Mouse (Mus musculus) ES-E14 (cell line): ENCODE results near the gene Il10rb. TPM values are rescaled to one million over a fixed set of nuclear protein-coding genes. Genes with fewer than 3 reads are reported as not detected.

Experiments used
- DNase-seq: peaks from one replicate; pipeline ENCODE4 v3.0.0-alpha.2; 2013; ENCODE audit warnings: low read depth, low spot score
- H3K27ac ChIP-seq: 2 replicates; pipeline ENCODE4 v1.5.1; 2012; ENCODE audit warnings: low read depth, mild to moderate bottlenecking, low read length, moderate library complexity, mixed read lengths; ENCODE audit not compliant: poor library complexity, insufficient read depth, severe bottlenecking
- H3K36me3 ChIP-seq: 2 replicates; pipeline ENCODE4 v1.6.1; 2012; ENCODE audit warnings: mild to moderate bottlenecking, low read length, moderate library complexity, mixed read lengths; ENCODE audit not compliant: control insufficient read depth, poor library complexity, insufficient read depth, severe bottlenecking
- H3K4me1 ChIP-seq, 2 experiments: fragments of 150-350 bp in 1 of 2; sonication (generic) in 1 of 2; 2 replicates each; pipeline ENCODE4 v1.6.1; 2012; ENCODE audit warnings: low read length in 2 of 2, mild to moderate bottlenecking in 1 of 2, mixed read lengths in 1 of 2; ENCODE audit not compliant: control insufficient read depth in 2 of 2, insufficient read depth in 2 of 2, poor library complexity in 1 of 2
- H3K4me3 ChIP-seq, 2 experiments: fragments of 150-350 bp in 1 of 2; sonication (generic) in 1 of 2; 2 replicates each; pipeline ENCODE4 v1.5.1; 2012; ENCODE audit warnings: low read length in 2 of 2, low read depth in 1 of 2, mild to moderate bottlenecking in 1 of 2, mixed read lengths in 1 of 2; ENCODE audit not compliant: insufficient read depth in 1 of 2, poor library complexity in 1 of 2, severe bottlenecking in 1 of 2
- H3K9ac ChIP-seq: 2 replicates; pipeline ENCODE4 v1.6.1; 2012; ENCODE audit warnings: low read depth, mild to moderate bottlenecking, low read length, mixed read lengths; ENCODE audit not compliant: poor library complexity, insufficient read depth, severe bottlenecking
- H3K9me3 ChIP-seq: fragments of 150-350 bp; sonication (generic); 2 replicates; pipeline ENCODE4 v1.6.1; 2012; ENCODE audit warnings: low read depth, mild to moderate bottlenecking, low read length; ENCODE audit not compliant: control insufficient read depth, insufficient read depth
- CHD2 ChIP-seq: IDR thresholded peaks from 2 replicates; pipeline ENCODE4 v1.6.1; 2014; ENCODE audit warnings: mild to moderate bottlenecking, low read depth, low read length, inconsistent platforms
- HCFC1 ChIP-seq: IDR thresholded peaks from 2 replicates; pipeline ENCODE4 v1.6.1; 2012; ENCODE audit warnings: low read length, inconsistent platforms, borderline replicate concordance; ENCODE audit not compliant: insufficient read depth
- MAFK ChIP-seq: IDR thresholded peaks from 2 replicates; pipeline ENCODE4 v1.6.1; 2014; ENCODE audit warnings: mild to moderate bottlenecking, low read depth, low read length, inconsistent platforms; ENCODE audit not compliant: insufficient read depth
- ZC3H11A ChIP-seq: IDR thresholded peaks from 2 replicates; pipeline ENCODE4 v1.6.1; 2012; ENCODE audit warnings: low read depth, mild to moderate bottlenecking, inconsistent platforms, low read length, borderline replicate concordance
- ZNF384 ChIP-seq: IDR thresholded peaks from 2 replicates; pipeline ENCODE4 v1.6.1; 2012; ENCODE audit warnings: low read depth, low read length, inconsistent platforms
- in situ Hi-C, 2 experiments: fragments of 600-800 bp; cut with MboI; formaldehyde crosslinking; loops; one replicate each; pipeline ENCODE4 v1.15.1; 2025; ENCODE audit warnings: low sequenced_read_pairs in 2 of 2, inconsistent platforms in 1 of 2; ENCODE audit not compliant: unreplicated experiment in 2 of 2
- total RNA-seq: library from RNA; depleted of rRNA; stranded (reverse); fragments of 300-350 nt; gene quantifications from 2 replicates; pipeline ENCODE4 v1.2.3, GENCODE M21; 2012

Il10rb gene
- total RNA-seq, 1 experiment: 3.4 TPM

DNA sequence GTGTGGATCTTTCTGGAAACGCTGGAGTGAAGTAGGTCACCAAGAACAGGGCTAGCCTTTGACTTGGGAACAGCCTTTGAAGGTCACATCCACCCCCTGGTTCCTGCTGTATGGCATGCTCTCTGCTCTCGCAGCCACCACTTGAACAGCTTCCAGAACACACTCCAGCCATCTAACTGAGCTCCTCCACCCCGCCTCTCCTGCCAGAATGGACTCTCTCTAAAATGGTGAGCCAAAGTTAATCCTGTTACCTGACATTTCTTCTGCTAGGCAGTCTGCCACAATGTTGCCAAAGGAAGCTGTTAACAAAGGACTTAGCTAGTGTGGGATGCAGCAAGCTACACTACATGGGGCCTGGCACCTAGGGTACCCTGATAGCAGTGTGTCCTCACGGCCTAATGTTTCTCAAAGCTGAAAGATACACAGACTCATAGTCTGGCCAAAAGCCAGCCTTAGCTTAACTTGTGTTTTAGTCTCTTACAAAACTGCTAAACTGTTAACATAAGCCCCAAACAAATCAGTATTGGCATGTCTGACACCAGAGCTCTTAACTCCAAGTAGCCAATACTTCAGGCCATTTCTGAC is 11.0 kb upstream of the Il10rb start:
- Histone ChIP-seq H3K4me1 (no peaks in the 10 kb centered on the region), H3K9ac (no peak overlapping the region), H3K27ac (no peak overlapping the region), H3K4me3 (no peak overlapping the region), H3K36me3 (no peaks in the 10 kb centered on the region; the same call in 1 of the 2 replicates), H3K9me3 (no peaks in the 10 kb centered on the region)
- no peak for TF ChIP-seq HCFC1
- TF ChIP-seq ZC3H11A: no peak
- TF ChIP-seq MAFK: no peak
- TF ChIP-seq CHD2: no peak
- no peak for TF ChIP-seq ZNF384
- in situ Hi-C loops: no loop called here
- DNase-seq: no peak

DNA sequence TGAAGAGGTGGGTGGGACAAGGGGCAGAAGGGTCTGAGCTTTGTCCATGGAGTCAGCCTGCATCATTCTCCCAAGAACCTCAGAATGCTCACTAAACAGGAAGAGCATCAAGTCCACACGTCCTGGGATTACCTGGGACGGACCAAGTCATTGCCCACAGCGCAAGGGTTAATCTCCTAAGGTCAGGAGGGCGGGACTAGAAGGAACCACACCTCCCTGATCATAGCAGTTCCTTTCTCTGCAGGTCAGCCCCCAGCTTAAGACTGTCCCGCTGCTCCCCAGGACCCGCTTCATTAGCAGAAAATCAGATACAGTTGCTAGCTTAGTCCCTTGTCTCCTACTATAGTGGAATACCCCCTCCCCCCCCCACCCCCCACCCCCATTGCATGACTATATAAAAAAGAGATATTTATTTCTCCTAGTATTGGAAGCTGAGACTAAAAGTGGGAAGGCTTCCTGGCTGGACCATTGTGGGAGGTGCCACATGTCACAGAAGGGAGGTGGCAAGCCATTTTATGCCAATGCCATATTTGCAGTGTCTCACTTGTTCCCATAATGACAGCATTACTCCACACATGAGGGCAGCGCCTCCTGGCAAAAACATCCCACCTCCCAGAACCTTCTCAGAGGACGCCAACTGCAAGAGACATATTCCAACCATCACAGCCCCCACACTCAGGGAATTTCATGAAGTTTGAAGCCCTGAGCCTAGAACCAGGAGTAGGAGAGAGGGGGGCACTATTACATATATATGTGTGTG is 10.2 kb upstream of the Il10rb start:
- no peaks in the 10 kb centered on the region; the same call in 1 of the 2 replicates for H3K36me3 ChIP-seq
- H3K27ac ChIP-seq: no peak overlapping the region

DNA sequence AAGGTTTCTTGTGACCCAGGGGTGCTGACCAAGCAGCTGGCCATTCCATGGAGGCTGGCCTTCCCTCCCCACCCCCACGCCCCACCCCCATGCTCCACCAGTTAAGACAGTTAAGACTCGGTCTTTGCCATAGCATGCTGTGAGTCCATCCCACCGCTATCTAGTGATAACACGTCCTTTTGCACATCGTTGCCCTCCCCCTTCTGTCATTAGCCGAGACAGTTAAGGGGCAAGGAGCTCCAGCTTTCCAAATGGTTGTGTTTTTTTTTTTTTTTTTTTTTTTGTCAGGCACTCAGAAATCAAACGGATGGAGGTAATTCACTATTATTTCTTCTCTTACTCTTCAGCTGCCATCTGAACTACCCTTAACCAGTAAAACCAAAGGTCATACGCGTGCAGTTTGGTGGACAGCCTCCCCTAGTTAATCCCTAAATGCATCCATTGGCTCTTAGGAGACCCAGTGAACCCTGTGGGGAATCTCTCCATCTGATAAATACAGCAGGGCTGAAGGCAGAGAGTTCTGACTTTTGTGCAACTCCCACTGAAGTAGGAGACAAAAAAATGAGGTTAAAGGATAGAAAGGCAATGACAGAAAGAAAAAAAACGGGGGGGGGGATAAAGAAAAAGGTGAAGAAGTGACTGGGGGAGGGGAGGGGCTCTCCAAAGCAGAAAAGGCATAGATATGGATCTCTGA is 9.0 kb upstream of the Il10rb start:
- TF ChIP-seq ZNF384 (no peak), ZC3H11A (no peak), HCFC1 (no peak), MAFK (no peak)
- no peak for DNase-seq
- Histone ChIP-seq H3K4me3 (no peak overlapping the region), H3K36me3 (no peaks in the 10 kb centered on the region; the same call in 1 of the 2 replicates), H3K9ac (no peak overlapping the region), H3K4me1 (no peaks in the 10 kb centered on the region), H3K27ac (no peak overlapping the region), H3K9me3 (no peaks in the 10 kb centered on the region)
- in situ Hi-C loops: no loop called here

More for the DNA sequence above, 10.2 kb upstream of the Il10rb start:
- no peak for TF ChIP-seq MAFK
- no peak for TF ChIP-seq ZC3H11A
- TF ChIP-seq HCFC1: no peak
- TF ChIP-seq ZNF384: no peak
- TF ChIP-seq CHD2: no peak
- H3K9me3 ChIP-seq: no peaks in the 10 kb centered on the region
- no peak overlapping the region for H3K4me3 ChIP-seq
- DNase-seq: no peak
- no peak overlapping the region for H3K9ac ChIP-seq
- H3K4me1 ChIP-seq: no peaks in the 10 kb centered on the region
- in situ Hi-C loops: no loop called here

DNA sequence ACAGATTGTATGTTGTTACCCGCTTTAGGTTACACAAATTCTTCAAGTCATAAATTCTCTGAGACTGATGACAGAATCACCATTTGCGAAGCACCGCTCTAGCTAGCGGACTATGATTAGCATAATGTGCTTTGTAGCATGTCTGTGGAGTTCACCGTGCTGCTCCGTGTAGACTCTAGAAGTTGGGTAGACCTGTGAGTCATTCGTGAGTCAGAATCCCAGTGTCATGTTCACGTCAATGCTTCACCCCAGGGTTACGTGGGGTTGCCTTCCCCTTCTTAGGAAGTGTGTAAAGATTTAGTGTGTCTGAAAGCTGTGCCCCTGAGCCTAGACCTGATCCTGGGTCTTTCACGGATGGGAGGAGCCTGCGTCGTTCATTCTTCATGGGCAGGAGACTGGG is 7.9 kb upstream of the Il10rb start:
- Histone ChIP-seq H3K4me3 (no peak overlapping the region), H3K4me1 (no peaks in the 10 kb centered on the region), H3K9ac (no peak overlapping the region), H3K9me3 (no peaks in the 10 kb centered on the region), H3K27ac (no peak overlapping the region), H3K36me3 (no peaks in the 10 kb centered on the region; the same call in 1 of the 2 replicates)
- in situ Hi-C loops: no loop called here
- TF ChIP-seq CHD2 (no peak), ZNF384 (no peak), HCFC1 (no peak), MAFK (no peak), ZC3H11A (no peak)
- no peak for DNase-seq
